Mouse (Mus musculus): ENCODE measurements around the gene Wdr37.

Gene Wdr37

GRCm38 (mm10) chr13:8840941-8841340 lies 30.8 kb downstream of the Wdr37 start:
- no peak for DNase-seq (ENCODE audit: low read depth, low spot score)

- no peak for DNase-seq (ENCODE audit: low read depth, low spot score)
Measured at GRCm38 (mm10) chr13:8839937-8840336, 31.8 kb downstream of the Wdr37 start.

DNA sequence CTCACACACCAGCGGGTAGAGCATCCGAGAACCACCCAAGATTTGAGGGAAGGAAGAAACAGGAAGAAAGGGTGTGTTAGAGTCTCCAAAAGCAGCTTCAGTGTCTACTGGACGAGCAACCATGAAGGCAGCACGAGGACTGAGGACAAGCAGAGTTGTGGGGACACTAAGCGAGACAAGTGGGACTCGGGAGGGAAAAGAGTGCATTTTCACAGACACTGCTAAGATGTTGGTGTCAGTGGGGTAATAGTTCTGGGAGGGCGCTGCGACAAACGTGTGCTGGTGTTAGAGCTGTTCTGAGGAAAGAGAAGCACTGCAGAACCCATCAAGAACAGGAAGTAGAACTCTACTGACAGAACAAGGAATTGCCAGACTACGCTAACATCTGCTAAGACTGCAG lies 32.6 kb downstream of the Wdr37 start:
- no peak for DNase-seq (ENCODE audit: low read depth, low spot score)

DNA sequence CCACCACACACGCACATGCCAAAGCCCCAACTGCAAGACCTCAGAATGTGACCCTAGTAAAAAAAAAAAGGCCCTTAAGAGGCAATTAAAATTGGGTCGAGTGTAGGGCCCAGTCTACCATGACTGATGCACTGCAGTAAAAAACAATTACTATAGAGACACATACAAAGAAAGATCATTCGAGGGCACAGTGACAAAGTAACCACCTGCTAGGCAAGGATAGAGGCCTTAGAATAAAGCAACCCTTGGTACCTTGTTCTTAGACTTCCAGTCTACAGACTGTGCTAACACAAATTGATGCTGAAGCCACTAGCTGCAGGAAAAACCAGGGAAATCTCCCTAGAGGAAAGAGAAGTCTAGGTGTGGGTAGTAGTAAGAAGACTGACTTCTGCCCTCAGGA lies 33.3 kb downstream of the Wdr37 start:
- no peak for DNase-seq (ENCODE audit: low read depth, low spot score)

DNA sequence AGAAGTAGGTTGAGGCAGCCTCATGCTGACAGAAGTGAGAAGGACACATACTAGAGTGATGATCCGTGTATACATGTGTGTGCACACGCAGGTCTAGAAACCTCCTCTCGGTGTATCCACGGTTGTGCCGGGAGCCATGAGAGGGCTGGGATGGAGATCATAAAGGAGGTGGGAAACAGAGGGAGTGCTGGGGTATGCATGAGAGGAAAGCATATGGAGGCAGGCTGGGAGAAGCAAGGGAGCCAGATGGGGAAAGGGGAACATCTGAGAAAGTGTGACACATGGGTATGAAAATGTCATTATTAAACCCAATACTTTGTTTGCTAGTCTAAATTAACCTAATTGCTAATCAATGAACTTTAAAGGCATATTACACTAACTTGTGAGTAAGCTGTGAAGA lies 37.1 kb downstream of the Wdr37 start:
- no peak for DNase-seq (ENCODE audit: low read depth, low spot score)

- peak; percentile 72 for DNase-seq (ENCODE audit: low read depth, low spot score)
Measured at GRCm38 (mm10) chr13:8831546-8832251, 40.0 kb downstream of the Wdr37 start.

DNA sequence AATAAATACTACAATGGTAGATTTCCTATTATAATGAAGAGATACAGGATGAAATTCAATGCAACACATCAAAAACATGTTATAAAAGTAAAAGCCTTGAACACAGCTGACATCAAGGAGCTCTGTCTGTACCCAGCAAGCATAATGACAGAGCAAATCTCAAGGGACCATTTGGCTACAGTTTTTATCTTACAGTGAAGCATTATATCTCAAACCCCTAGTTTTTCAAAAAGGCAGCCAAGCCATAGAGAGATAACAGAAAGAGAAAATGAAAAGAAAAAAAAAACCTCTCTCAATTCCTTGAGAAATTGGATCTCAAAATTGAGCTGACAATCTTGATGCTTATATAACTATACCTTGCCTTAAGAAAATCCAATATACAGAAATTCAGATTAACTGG lies 41.0 kb downstream of the Wdr37 start:
- DNase-seq (ENCODE audit: low read depth, low spot score) = no peak

GRCm38 (mm10) chr13:8829784-8830183 lies 41.9 kb downstream of the Wdr37 start:
- no peak for DNase-seq (ENCODE audit: low read depth, low spot score)

- peak; percentile 13 for DNase-seq (ENCODE audit: low read depth, low spot score)
Measured at GRCm38 (mm10) chr13:8828946-8829345, 42.8 kb downstream of the Wdr37 start.

DNA sequence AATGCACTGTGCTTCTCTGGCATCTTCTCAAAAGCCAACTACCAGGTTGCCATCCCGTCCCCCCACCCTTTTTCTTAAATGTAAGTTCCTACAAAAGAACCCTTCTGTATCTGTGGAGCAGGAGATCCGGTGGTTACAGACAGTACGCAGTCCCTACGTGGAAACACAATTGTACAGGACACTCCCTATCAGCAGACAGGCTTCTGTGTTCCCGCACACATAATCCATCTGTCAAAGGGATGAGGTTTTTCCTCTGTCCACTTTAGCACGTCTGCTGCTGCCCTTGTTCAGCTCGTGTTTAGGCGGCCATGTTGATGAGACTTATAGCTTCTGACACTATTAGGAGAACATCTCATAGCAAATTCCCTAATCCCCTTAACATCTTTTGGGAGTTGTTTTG lies 48.2 kb downstream of the Wdr37 start:
- DNase-seq (ENCODE audit: low read depth, low spot score) = no peak

DNA sequence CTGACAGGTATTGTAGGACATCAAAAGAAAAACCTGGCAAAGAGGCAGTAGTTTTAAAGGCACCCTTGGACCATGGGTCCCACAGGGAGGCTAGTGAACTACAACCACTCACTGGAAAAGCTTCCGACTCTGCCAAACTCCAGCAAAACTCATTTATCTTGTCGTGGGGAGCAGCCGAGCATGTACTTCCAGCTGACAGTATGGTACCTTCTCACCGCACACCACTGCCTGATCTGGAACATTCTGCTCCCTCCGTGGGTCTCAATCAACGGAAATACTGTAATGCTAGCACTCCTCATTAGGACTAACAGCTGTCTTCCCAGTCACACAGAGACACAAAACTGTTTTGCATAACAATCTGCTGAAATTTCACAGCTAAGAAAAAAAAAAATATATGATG lies 48.6 kb downstream of the Wdr37 start:
- no peak for DNase-seq (ENCODE audit: low read depth, low spot score)

DNA sequence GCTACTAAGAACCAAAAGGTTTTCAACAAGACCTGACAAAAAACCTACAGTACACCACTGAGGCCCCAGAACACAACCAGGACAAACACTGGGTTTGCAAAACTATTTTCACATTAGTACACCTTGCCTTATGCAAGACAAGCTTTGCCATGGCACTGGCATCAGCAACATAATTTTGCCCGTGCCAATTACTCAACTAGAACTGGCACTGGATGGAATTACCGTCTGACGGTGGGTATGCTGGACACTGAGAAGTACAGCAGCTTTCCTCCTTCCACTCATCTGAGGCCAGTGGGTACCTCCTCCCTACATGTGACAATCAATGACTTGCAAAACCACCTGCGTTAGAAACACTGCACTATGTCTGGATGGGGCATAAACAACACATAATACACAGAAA lies 49.5 kb downstream of the Wdr37 start:
- no peak for DNase-seq (ENCODE audit: low read depth, low spot score)

DNA sequence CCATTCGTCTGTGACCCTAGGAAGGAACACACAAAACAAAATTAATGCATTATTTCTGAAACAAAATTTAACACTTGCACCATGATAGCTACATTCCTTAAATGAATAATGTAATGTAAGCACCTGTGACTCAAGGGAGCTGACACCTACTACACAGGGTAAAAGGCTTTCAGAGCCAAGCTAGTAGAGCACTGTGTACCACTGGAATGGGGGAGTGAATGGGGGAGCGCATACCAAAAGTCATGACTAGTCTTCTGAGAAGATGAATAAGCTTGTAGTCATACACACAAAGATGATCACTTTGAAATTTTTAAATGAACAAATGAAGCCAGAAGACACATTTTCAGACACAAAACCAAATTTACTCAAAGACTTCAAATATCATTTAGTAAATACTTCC lies 65.8 kb downstream of the Wdr37 start:
- DNase-seq (ENCODE audit: low read depth, low spot score) = no peak

DNA sequence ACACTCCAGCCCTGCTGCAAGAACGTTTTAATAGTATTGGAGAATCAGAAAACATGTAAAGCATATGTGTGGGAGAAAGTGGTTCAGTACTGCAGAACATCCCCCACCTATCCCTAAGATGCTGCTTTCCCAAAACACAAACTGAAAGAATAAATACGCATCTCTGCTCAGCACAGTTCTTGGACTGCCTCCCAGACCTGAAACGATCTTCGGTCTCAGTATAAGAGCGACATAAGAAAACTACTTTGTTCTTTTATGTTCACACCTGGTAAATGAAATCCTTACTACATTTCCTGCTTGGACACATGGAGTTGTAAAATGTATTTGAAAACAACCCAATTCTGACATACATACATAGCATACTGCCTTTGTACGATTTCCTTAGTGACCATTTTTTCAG lies 71.1 kb downstream of the Wdr37 start:
- DNase-seq (ENCODE audit: low read depth, low spot score) = no peak

DNA sequence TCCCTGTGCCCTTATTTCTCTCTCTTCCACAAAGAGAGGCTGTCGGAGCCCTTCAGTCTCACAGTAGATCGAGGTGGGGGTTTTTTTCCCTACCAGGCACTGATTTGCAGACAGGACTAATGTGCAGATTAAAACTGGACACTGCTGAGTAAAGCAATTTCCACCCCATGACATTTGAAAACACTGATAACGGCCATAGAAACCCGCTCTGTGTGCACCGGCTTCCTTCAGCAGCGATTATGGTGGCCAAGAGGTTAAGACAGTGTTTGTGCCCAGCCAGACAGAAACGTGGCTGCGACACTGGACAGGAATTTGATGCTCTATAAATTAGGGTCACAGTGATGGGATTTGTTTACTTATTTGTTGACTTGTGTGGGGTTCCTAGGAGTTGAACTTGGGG lies 78.5 kb downstream of the Wdr37 start:
- DNase-seq (ENCODE audit: low read depth, low spot score) = no peak

DNA sequence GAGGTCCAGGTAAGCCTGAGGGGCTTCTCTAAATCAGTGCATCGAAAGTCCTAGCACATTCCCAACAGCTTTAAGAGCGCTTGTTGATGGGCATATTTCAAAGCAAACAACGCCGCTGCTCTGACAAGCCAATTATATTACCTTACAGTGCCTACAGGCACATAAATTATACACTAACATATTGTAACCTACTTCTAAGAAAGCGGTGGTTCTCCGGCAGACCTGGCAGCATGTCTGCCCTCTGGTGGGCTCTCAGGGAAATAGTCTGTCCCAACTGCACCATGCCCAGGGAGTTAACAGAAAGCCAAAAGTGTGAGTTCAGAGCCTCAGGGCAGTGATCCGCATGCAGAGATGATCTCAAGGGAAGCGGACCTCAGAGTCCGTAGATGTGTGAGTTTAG lies 86.5 kb downstream of the Wdr37 start:
- DNase-seq (ENCODE audit: low read depth, low spot score) = peak; percentile 57

- no peak for DNase-seq (ENCODE audit: low read depth, low spot score)
Measured at GRCm38 (mm10) chr13:8784308-8785061, 87.2 kb downstream of the Wdr37 start.

- peak; percentile 40 for DNase-seq (ENCODE audit: low read depth, low spot score)
Measured at GRCm38 (mm10) chr13:8783686-8784307, 87.9 kb downstream of the Wdr37 start.

GRCm38 (mm10) chr13:8782636-8783035 lies 89.1 kb downstream of the Wdr37 start:
- DNase-seq (ENCODE audit: low read depth, low spot score) = no peak

DNA sequence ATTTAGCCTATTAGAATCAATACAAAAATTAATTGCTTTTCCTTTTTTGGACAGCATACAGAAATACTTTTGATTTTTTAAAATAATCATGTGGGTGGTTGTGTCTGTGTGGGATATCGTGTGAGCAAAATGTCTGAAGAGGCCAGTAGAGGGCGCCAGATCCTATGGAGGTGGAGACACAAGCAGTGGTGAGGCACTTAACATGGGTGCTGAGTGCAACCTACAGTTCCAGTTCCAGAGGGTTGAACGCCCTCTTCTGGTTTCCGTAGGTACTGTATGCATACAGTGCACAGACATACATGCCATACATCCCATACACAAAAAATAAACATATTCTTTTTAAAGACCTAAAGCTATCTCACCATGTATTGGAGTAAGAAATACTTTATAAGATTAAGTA lies 91.3 kb downstream of the Wdr37 start:
- peak; percentile 76 for DNase-seq (ENCODE audit: low read depth, low spot score)

DNA sequence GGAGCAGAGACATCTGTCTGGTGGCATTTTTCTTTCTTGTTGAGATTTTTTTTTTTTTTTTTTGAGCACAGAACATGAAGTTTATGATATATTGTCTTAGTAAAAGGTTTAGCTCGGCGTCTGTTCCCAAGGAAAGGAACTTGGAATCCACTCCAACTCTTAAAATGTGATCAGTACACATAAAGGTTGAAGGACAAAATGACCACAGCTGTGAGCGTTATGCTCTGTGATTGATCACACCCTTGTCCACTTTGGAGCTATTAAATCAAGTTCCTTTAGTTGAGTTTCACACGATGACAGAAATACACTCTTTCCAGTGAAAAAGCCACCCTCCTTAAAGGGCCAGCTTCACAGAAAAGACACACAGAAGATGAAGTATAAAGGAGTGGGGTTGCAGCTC lies 101.1 kb downstream of the Wdr37 start:
- DNase-seq (ENCODE audit: low read depth, low spot score) = no peak

DNA sequence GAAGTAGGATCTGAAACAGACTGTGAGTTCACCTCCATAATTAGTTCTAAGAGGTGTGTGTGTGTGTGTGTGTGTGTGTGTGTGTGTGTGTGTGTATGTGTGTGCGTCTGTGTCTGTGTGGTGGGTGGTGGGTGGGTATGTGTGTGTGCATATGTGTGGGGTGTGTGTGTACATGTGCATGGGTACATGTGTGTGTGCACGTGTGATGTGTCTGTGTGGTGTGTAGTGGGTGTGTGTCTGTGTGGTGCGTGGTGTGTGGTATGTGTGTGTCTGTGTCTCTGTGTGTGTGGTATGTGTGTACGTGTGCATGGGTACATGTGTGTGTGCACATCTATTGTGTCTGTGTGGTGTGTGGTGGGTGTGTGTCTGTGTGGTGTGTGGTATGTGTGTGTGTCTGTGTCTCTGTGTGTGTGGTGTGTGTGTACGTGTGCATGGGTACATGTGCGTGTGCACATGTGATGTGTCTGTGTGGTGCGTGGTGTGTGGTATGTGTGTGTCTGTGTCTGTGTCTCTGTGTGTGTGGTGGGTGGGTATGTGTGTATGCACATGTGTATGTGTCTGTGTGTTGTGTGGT lies 102.0 kb downstream of the Wdr37 start:
- no peak for DNase-seq (ENCODE audit: low read depth, low spot score)

- DNase-seq (ENCODE audit: low read depth, low spot score) = no peak
Measured at GRCm38 (mm10) chr13:8760940-8761339, 110.8 kb downstream of the Wdr37 start.
